Mouse (Mus musculus): ENCODE measurements around the gene Atg7.

The Atg7 gene

DNA sequence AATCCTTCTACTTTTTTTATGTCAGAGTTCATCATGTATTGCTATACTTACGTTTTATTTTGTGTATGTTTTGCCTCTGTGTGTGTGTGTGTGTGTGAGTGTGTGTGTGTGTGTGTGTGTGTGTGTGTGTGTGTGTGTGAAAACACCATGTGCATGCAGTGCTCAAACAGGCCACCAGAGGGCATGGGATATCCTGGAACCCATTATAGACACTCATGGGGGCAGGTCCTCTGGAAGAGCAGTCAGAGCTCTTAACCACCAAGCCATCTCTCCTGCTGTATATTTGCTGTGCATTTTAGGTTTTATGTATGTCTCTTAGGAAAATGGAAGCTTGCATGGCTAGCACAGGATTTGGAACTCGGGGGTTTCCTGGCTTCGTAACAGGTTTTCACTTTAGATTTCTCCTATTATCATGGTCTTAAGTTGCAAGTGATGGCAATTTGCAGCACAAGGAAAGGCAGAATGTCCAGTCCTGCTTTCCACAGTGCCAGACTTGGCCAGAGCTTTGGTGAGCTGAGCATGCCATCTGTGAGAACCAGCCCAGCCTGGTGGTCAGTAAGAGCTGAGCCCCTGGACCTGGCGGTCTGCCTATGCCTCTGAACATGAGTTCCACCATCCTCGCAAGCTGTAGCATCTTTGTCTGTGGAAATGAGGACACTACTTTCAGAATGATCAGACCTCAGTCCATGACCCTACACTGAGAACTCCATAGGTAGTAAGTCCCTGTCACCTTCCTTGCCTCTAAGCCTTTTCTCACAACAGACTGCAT, 172.2 kb downstream of the Atg7 start:
- DNase-seq (ENCODE audit: low spot score in 2 of 2) = no peak

GRCm38 (mm10) chr6:114817948-114818347, 175.1 kb downstream of the Atg7 start:
- DNase-seq (ENCODE audit: low spot score in 2 of 2) = no peak

DNA sequence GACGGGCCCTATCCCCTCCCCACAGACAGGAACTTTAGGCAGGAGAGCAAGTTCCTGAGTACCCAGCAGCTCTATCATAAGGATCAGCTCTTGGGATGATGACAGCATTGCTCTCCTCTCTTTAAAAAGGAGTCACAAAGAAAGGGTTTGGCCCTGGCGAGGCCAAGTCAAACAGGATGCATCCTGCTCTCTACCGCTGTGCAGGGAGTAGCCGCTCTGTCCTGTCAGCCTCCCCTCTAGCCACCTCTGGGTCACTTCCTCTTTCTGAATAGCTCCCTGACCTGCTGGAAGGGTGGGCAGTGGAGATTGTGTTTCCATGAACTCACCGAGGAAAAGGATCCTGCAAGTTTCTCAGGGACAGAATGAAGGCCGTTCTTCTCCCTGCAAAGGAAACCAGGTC, 175.6 kb downstream of the Atg7 start:
- no peak for DNase-seq (ENCODE audit: low spot score in 2 of 2)

GRCm38 (mm10) chr6:114819971-114820481, 177.1 kb downstream of the Atg7 start:
- no peak for DNase-seq (ENCODE audit: low spot score in 2 of 2)

DNA sequence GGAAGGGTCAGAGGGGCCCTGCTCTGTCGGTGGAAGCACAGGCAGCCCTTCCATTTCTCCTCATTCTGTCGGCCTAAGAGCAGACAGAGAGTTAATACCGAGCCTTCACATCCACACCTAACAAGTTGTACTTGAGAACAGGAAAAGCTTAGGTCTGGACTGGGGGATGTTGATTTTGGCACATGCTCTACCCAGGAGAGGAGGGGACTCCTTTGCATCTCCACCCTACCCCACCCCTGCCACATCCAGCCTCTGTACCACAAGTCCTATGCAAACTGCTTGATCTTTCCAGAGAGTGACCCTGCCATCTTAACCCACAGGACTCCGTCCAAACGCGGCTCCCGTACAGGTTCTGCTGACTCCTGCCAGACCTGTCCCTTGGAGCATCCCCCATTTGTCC, 178.7 kb downstream of the Atg7 start:
- DNase-seq (ENCODE audit: low spot score in 2 of 2) = no peak

DNA sequence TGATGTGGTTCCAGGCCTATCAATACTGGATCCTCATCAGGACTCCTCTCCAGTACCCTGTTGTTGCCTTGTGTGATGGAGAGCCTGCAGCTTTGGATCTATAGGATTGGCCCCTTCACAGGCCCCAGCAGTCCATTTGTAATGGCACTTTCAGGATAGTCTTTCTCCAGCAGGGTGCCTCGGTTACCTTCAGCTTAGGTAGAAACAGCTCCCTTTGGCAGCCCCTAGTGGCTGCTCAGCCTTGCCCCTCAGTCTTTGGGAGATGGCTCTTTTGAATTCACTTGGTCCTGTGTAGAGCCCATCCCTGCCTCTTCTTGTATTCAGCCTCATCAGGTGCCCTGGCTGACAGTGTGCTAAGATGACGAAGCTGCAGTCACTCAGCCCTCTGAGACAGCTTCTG, 184.0 kb downstream of the Atg7 start:
- DNase-seq (ENCODE audit: low spot score in 2 of 2) = no peak

GRCm38 (mm10) chr6:114829660-114830438, 187.0 kb downstream of the Atg7 start:
- DNase-seq (ENCODE audit: low spot score in 2 of 2) = no peak

DNA sequence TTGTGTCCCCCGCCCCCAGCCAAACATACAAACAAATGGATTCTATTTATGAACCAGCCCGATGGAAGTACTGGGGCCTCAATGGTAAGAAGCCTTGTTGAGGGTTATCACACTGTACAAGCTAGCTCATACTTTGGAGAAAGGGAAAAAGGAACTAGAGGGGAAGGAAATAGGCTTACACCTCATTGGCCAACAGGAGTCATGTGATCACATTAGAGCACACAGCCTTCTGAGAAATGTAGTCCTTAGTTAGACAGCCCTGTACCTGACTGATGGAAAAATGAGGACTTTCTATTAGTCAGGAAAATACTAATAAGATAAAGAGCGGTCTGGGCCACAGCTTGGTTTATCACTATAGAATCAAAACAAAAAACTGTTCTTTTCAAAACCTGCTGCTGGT, 188.9 kb downstream of the Atg7 start:
- DNase-seq (ENCODE audit: low spot score in 2 of 2) = no peak

GRCm38 (mm10) chr6:114833058-114833685, 190.3 kb downstream of the Atg7 start:
- no peak for DNase-seq (ENCODE audit: low spot score in 2 of 2)

DNA sequence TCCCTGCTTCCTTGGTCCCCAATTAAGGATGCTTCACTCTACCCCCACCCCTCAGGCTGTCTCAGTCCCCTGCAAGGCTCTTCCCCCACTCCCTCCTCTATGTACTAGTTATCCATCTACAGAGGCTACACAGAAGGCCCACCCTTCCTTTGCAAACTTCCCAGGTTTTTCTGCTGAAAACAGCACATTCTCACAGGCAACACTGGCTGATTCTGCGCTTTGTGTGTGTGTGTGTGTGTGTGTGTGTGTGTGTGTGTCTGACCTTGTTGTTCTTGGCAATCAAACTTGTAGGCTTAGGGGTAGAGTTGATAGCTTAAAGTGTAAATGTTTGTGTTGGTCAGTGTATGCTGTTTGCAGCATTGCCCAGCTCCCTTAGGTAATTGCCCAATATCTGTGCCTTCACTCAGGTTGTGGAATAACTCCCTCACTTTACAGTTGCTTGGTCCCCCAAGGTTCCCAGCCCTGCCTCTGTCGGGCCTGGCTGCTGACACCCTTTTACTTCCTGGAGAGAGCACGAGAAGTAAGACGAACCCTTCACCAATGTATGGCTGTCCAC, 191.0 kb downstream of the Atg7 start:
- no peak for DNase-seq (ENCODE audit: low spot score in 2 of 2)

DNA sequence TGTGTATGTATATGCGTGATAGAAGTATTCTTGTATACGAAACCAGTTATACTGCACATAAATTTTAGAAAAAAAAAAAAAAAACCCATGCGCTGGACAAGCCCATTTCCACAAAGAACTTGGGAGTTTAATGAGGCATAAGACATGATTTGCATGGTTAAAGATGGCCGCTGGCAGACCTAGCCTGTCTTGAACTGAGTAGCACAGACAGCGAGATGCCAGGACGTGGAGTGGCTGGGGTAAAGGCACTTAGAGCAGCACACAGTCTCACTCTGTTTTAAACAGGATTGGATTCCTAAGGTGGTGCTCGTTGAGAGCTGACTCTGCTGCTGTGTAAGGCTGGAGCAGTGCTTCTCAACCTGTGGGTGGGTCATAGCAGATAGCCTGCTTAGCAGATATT, 192.4 kb downstream of the Atg7 start:
- no peak for DNase-seq (ENCODE audit: low spot score in 2 of 2)

DNA sequence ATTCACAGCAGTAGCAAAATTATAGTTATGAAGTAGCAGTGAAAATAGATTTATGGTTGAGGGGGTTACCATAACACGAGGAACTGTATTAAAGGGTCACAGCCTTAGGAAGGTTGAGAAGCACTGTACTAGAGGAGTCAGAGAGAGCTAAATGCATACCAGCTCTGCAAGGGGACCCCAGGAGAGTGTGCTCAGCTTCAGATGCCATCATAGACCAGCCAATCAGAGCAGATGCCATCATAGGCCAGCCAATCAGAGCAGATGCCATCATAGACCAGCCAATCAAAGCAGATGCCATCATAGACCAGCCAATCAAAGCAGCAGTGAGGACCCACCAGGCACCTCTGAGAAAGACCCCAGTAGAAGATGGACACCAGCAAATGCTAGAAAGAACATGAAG, 192.9 kb downstream of the Atg7 start:
- no peak for DNase-seq (ENCODE audit: low spot score in 2 of 2)

DNA sequence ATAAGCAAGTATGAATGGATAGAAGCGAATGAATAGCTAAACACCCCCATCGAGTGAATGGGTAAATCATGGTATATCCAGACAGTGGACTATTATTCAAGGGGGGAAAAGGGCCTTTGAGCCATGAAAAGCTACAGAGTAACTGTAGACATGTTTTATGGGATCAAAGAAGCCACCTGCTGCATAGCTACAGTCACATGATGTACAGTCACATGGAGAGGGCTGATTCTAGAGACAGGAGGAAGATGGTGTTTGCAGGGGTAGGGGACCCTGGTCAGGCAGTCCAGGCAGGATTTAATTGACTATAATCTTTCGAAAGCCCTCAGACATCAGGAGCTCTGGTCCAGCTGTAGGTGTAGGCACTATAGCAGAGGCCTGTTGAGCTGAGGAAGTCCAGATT, 193.5 kb downstream of the Atg7 start:
- DNase-seq (ENCODE audit: low spot score in 2 of 2) = no peak

- DNase-seq (ENCODE audit: low spot score in 2 of 2) = no peak
Observed at GRCm38 (mm10) chr6:114838872-114839271, 196.0 kb downstream of the Atg7 start.

DNA sequence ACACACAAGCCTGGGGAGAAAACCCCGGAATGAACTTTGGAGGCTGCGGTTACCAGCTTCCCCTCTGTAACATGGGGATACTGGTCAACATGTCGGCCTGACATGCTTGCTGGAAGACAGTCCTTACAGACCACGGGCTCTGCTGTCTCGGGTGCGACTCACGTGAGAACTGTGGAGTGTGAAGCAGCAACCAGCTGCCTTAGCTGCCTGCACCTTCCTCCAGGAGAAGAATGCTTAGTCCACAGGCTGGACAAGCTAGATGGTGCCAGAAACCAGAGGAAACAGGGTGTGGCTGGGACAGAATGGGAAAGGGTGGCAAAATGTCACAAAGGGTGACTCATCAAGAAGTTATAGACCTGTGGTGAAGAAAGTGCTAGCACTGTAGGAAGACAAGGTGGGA, 197.1 kb downstream of the Atg7 start:
- DNase-seq (ENCODE audit: low spot score in 2 of 2) = no peak

DNA sequence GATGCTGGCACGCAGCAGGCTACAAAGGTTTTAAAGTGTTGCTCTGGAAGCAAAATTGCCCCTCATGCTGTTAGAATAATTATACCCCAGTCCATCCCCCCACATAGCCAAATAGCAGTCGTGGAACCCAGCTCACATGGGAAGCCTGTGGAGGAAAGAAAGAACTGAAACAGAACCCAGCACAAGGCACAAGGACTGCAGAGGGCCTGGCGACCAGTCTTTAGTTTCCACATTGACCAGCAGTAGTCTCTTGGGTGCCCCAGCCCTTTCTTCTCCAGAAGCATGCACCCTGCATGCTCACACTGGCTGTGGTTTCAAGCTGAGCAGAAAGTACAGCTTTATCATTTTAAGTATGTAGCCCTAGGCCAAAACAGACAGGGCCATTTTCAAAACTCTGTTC, 199.2 kb downstream of the Atg7 start:
- no peak for DNase-seq (ENCODE audit: low spot score in 2 of 2)

DNA sequence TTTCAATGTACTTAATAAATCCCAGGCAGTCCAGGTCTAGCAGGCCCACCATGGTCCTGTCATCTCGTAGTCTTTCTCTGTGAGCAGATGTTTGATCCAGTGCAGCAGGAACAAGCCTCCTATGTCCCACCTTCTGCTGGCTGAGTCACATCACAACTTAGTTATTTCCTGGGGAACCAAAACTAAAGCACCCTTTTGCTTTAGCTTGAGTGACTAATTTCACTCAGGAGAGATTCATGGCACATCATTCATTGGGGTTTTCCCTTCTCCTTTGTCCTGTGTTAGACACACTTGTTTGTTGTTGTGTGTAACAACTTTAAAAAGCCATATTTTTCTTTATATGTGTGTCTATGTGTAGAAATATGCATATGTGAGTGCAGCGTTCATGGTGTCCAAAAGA, 200.0 kb downstream of the Atg7 start:
- DNase-seq (ENCODE audit: low spot score in 2 of 2) = no peak

DNA sequence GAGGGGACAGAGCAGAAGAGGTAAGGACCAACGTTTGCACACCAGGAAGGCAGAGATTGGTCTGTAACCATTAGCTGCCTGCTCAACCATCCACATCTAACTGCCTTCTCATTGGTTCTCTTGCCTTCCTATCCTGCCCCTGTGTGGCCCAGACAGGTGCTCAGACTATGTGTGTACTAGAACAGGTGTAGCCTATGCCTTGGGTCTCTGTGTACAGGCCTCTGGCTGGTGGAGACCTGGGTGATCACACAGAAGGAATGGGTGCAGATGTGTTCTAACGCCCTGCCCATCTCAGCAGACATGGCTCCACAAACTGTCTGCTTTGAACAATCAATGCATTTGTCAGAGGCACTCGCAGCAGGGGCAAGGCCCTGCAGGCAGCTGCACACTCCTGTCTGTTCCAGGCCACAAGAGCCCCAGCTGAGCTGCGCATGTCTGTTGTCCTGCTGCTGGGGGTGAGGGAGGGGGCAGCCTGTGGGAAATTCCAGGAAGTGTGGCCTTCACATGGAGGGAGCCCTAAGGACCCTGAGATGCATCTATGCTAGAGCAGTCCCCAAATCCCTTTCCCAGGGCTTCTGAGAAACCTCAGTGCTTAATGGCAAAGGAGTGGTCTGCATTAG, 203.4 kb downstream of the Atg7 start:
- DNase-seq (ENCODE audit: low spot score in 2 of 2) = no peak

DNA sequence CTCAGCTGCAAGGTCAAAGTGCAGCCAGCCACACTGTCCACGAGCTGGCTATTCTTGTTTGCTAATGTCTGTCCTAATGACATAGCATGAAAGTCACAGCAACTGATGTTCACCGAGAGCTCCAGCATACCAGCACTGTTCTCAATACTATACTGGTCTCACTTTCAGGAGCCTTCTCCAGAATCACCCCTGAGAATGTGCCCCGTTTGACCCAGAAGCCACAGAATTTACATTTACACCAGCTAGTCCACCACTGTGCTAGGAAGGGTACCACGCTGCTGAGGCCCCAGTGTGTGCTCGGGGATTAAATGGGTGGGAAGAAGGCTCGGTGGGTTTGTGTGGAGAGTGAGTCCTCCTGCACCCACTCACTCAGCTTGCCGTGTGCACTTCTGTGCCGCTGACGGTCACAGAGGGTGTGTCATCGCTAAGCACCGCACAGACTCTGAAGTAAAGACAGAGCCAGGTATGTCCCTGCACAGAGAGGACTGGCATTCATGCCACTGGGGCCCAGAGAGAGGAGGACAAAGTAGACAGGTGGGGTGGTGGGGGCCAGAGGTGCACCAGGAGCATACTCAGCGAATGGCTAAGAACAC, 204.8 kb downstream of the Atg7 start:
- DNase-seq (ENCODE audit: low spot score in 2 of 2) = no peak

DNA sequence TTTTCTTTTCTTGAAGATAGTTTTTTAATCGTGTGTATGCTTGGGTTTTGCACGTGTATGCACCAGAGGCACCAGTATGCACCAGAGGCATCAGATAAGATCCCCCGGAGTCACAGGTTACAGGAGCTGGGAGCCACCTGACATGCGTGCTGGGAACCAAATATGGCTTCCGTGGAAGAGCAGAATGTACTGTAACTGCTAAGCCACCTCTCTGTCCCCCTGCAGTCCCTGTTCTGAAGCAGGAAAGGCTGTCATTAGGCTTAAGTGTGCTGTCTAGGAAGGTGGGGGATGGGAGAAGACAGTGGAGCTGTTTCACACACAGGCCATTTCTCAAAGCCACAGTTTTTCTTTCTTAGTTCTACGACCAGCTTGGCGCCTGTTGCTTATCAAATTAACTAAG, 205.9 kb downstream of the Atg7 start:
- DNase-seq (ENCODE audit: low spot score in 2 of 2) = no peak

DNA sequence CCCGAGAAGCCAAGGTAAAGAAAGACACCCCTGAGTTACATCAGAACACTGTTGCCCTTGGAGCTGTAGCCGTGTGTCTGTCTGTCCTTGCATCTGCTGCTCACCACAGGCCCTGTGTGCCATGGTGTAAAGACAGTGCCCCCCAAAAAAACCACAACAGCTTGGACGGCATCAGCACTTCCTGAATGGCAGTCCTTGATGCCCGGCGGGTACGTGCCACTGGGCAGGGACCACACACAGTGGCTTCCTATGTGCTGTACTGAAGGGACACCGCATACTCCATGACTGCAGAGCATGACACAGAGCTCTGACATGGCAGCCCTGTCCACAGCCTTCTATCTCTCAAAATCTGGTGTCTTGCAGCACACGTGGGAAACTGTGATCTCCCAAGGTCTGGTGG, 206.9 kb downstream of the Atg7 start:
- no peak for DNase-seq (ENCODE audit: low spot score in 2 of 2)

- no peak for DNase-seq (ENCODE audit: low spot score in 2 of 2)
Observed at GRCm38 (mm10) chr6:114851688-114852087, 208.8 kb downstream of the Atg7 start.

Data from urinary bladder, postnatal 36 days (tissue).